Mouse (Mus musculus) forebrain, postnatal 0 days (tissue): Measurements from ENCODE around the gene Dgkq. TPM values are rescaled to one million over a fixed set of nuclear protein-coding genes. Genes with fewer than 3 reads are reported as not detected.

Experiments used
- ATAC-seq: fragments of 200-750 bp; cut with Nextera tagmentation; 2 replicates; pipeline ENCODE4 v1.8.0; 2017; ENCODE audit warnings: mild to moderate bottlenecking, moderate library complexity
- DNase-seq: peaks from one replicate; pipeline ENCODE4 v3.0.0-alpha.2; 2015
- H3K27ac ChIP-seq: fragments of 300-500 bp; sonication (generic); 2 replicates; pipeline ENCODE4 v1.5.1; 2014; ENCODE audit warnings: low read depth, mild to moderate bottlenecking, antibody characterized with exemption, low read length, moderate library complexity, mixed read lengths
- H3K27me3 ChIP-seq: fragments of 300-500 bp; sonication (generic); 2 replicates; pipeline ENCODE4 v1.6.1; 2014; ENCODE audit warnings: mild to moderate bottlenecking, low read length, mixed read lengths; ENCODE audit not compliant: insufficient read depth
- H3K36me3 ChIP-seq: fragments of 300-500 bp; sonication (generic); 2 replicates; pipeline ENCODE4 v1.6.1; 2014; ENCODE audit warnings: mild to moderate bottlenecking, moderate library complexity; ENCODE audit not compliant: insufficient read depth
- H3K4me1 ChIP-seq: fragments of 300-500 bp; sonication (generic); 2 replicates; pipeline ENCODE4 v1.6.1; 2014; ENCODE audit warnings: antibody characterized with exemption; ENCODE audit not compliant: insufficient read depth
- H3K4me2 ChIP-seq: fragments of 300-500 bp; sonication (generic); 2 replicates; pipeline ENCODE4 v1.6.1; 2014; ENCODE audit warnings: low read depth, mild to moderate bottlenecking, moderate library complexity
- H3K4me3 ChIP-seq: fragments of 300-500 bp; sonication (generic); 2 replicates; pipeline ENCODE4 v1.5.1; 2014; ENCODE audit warnings: low read depth, low read length, mixed read lengths
- H3K9ac ChIP-seq: fragments of 300-500 bp; sonication (generic); 2 replicates; pipeline ENCODE4 v1.6.1; 2014; ENCODE audit warnings: mild to moderate bottlenecking
- H3K9me3 ChIP-seq: fragments of 300-500 bp; sonication (generic); 2 replicates; pipeline ENCODE4 v1.6.1; 2016; ENCODE audit warnings: low read length
- CTCF ChIP-seq: sonication (generic); IDR thresholded peaks from 2 replicates; pipeline ENCODE4 v1.5.1; 2016; ENCODE audit warnings: antibody characterized with exemption, control low read depth, low read depth
- WGBS: fragments of 180-500 bp; shearing (Covaris S2); extraction: QIAGEN DNeasy Blood & Tissue Kit; methylation state at CpG from one replicate; pipeline ENCODE4 v1.1.7; 2014; 5-methylcytosine and 5-hydroxymethylcytosine counted together
- polyA plus RNA-seq: library from polyadenylated mRNA; unstranded; fragments of >200 nt; fragmentation: Nextera tagmentation; extraction: Ambion mirVana; gene quantifications from 2 replicates; pipeline ENCODE4 v1.2.1, GENCODE M21; 2015
- total RNA-seq: library from RNA; depleted of rRNA; stranded (reverse); fragments of >200 nt; gene quantifications from 2 replicates; pipeline ENCODE4 v1.2.3, GENCODE M21; 2014

Gene Dgkq
- total and polyA plus RNA-seq, 2 experiments from 2014 or later = 11.6 to 59.5 TPM

GRCm38 (mm10) chr5:108708981-108709731 lies 39.7 kb upstream of the Dgkq start:
- TF ChIP-seq CTCF = no peak
- H3K4me1 ChIP-seq = no peaks in the 10 kb centered on the region

GRCm38 (mm10) chr5:108708419-108708818 lies 38.9 kb upstream of the Dgkq start:
- TF ChIP-seq CTCF = no peak
- Histone ChIP-seq H3K9ac (no peak overlapping the region), H3K27me3 (no peaks in the 10 kb centered on the region), H3K36me3 (no peaks in the 10 kb centered on the region; the same call in 1 of the 2 replicates), H3K9me3 (no peaks in the 10 kb centered on the region), H3K27ac (no peak overlapping the region), H3K4me3 (no peak overlapping the region), H3K4me2 (no peak overlapping the region), H3K4me1 (no peaks in the 10 kb centered on the region)
- DNase-seq (no peak), ATAC-seq (no peak)
- WGBS = 92% methylated on average over 1 of the region's 1 CpGs

More at GRCm38 (mm10) chr5:108708981-108709731, 39.7 kb upstream of the Dgkq start:
- DNase-seq (no peak), ATAC-seq (no peak)
- Histone ChIP-seq H3K27ac (no peak overlapping the region), H3K4me3 (no peak overlapping the region), H3K4me2 (no peak overlapping the region), H3K36me3 (no peaks in the 10 kb centered on the region; the same call in 1 of the 2 replicates), H3K27me3 (no peaks in the 10 kb centered on the region), H3K9me3 (no peaks in the 10 kb centered on the region), H3K9ac (no peak overlapping the region)
- WGBS = 58% methylated on average over 6 of the region's 6 CpGs

- no peak overlapping the region for H3K4me2 ChIP-seq
- TF ChIP-seq CTCF = no peak
- DNase-seq = no peak
- no peaks in the 10 kb centered on the region for H3K9me3 ChIP-seq
- no peak overlapping the region for H3K27ac ChIP-seq
- no peaks in the 10 kb centered on the region for H3K4me1 ChIP-seq
- WGBS = 96% methylated on average over 2 of the region's 2 CpGs
- H3K9ac ChIP-seq = no peak overlapping the region
- ATAC-seq = no peak
- H3K36me3 ChIP-seq = no peaks in the 10 kb centered on the region; the same call in 1 of the 2 replicates
- no peak overlapping the region for H3K4me3 ChIP-seq
- H3K27me3 ChIP-seq = no peaks in the 10 kb centered on the region
Measured at GRCm38 (mm10) chr5:108707758-108708157, 38.3 kb upstream of the Dgkq start.

- no peaks in the 10 kb centered on the region for H3K4me1 ChIP-seq
- no peaks in the 10 kb centered on the region for H3K27me3 ChIP-seq
- no peak overlapping the region for H3K4me2 ChIP-seq
- WGBS = 89% methylated on average over 12 of the region's 12 CpGs
- TF ChIP-seq CTCF = no peak
- DNase-seq (no peak), ATAC-seq (no peak)
- H3K27ac ChIP-seq = no peak overlapping the region
- H3K9me3 ChIP-seq = no peaks in the 10 kb centered on the region
- H3K4me3 ChIP-seq = no peak overlapping the region
- no peaks in the 10 kb centered on the region; the same call in 1 of the 2 replicates for H3K36me3 ChIP-seq
- H3K9ac ChIP-seq = no peak overlapping the region
Measured at GRCm38 (mm10) chr5:108703754-108704626, 34.5 kb upstream of the Dgkq start.

- H3K4me1 ChIP-seq = no peaks in the 10 kb centered on the region
- ATAC-seq (no peak), DNase-seq (no peak)
- no peaks in the 10 kb centered on the region for H3K27me3 ChIP-seq
- 73% methylated on average over 10 of the region's 10 CpGs for WGBS
- no peak overlapping the region for H3K9ac ChIP-seq
- no peak overlapping the region for H3K4me3 ChIP-seq
- H3K9me3 ChIP-seq = no peaks in the 10 kb centered on the region
- no peak overlapping the region for H3K27ac ChIP-seq
- TF ChIP-seq CTCF = no peak
- H3K4me2 ChIP-seq = no peak overlapping the region
- H3K36me3 ChIP-seq = no peaks in the 10 kb centered on the region; the same call in 1 of the 2 replicates
Measured at GRCm38 (mm10) chr5:108701341-108702021, 32.0 kb upstream of the Dgkq start.

- no peaks in the 10 kb centered on the region for H3K27me3 ChIP-seq
- no peak overlapping the region for H3K27ac ChIP-seq
- no peaks in the 10 kb centered on the region for H3K9me3 ChIP-seq
- ATAC-seq (no peak), DNase-seq (no peak)
- H3K36me3 ChIP-seq = no peaks in the 10 kb centered on the region
- no peak overlapping the region for H3K9ac ChIP-seq
- H3K4me2 ChIP-seq = no peak overlapping the region
- no peak overlapping the region for H3K4me3 ChIP-seq
- no peak for TF ChIP-seq CTCF
- WGBS = 69% methylated on average over 3 of the region's 3 CpGs
- no peaks in the 10 kb centered on the region for H3K4me1 ChIP-seq
Measured at GRCm38 (mm10) chr5:108700346-108700745, 30.9 kb upstream of the Dgkq start.
